ENCODE assay signal across 10 mouse cellular contexts in the genomic region with DNA sequence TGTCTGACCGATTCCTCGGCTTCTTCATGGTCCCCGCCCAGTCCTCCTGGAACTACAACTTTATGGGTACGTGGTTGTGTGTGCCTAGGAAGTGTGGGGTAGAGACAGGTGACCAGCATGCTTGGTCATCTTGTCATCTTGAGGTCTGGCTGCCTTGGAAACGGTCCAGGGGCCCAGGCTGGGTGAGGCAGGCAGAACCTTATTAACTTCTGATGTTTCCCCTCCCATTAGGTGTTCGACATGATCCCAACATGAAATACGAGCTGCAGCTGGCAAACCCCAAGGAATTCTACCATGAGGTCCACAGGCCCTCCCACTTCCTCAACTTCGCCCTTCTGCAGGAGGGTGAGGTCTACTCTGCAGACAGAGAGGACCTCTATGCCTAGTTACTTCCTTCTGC. TPM values are rescaled to one million over a fixed set of nuclear protein-coding genes. Genes with fewer than 3 reads are reported as not detected.
DNase-seq lines count a peak whose midpoint lies in the region; ATAC-seq lines count a peak whose summit lies in the region.
"Had no signal": no experiment of that assay in that cellular context is flagged by ENCODE, and none has a peak within 500 bp of the region (broad histone marks: within the 10 kb centered on the region; RNA-seq: fewer than 3 reads in every experiment).

No protein-coding gene starts in this region.

- no peak overlapping the region for H3K4me3 ChIP-seq in hindbrain, embryonic 13.5 days
- H3K4me3 ChIP-seq in hindbrain, embryonic 10.5 days: no peak overlapping the region
- no peak overlapping the region for H3K4me3 ChIP-seq in heart, embryonic 12.5 days
- H3K4me3 ChIP-seq in liver, embryonic 13.5 days (replicated peaks): no peak overlapping the region
- no peak overlapping the region for H3K4me3 ChIP-seq in forebrain, embryonic 12.5 days (replicated peaks)

- DNase-seq in hindbrain, embryonic 10.5 days (ENCODE audit: low spot score): no peak
- DNase-seq in NIH3T3 (ENCODE audit: low read depth): peak; percentile 10
- DNase-seq in liver, embryonic 13.5 days: no peak
- DNase-seq in ovary, postnatal 14 days (ENCODE audit: low spot score): no peak
- DNase-seq: thymus, postnatal 25 days had no signal

- no peak overlapping the region for H3K4me2 ChIP-seq in hindbrain, embryonic 13.5 days
- no peak overlapping the region for H3K4me2 ChIP-seq in heart, embryonic 12.5 days
- H3K4me2 ChIP-seq in liver, embryonic 13.5 days: no peak overlapping the region
- H3K4me2 ChIP-seq in forebrain, embryonic 12.5 days: no peak overlapping the region

- H3K27ac ChIP-seq in hindbrain, embryonic 13.5 days: no peak overlapping the region
- no peak overlapping the region for H3K27ac ChIP-seq in hindbrain, embryonic 10.5 days
- peak overlapping the region; percentile 88 for H3K27ac ChIP-seq in heart, embryonic 12.5 days (ENCODE audit: poor library complexity, severe bottlenecking)
- H3K27ac ChIP-seq in liver, embryonic 13.5 days: peak overlapping the region; percentile 86
- H3K27ac ChIP-seq in forebrain, embryonic 12.5 days: no peak overlapping the region
- H3K27ac ChIP-seq: neural tube, embryonic 12.5 days had no signal

- 83% methylated on average over 8 of the region's 8 CpGs for WGBS in hindbrain, embryonic 13.5 days
- WGBS in hindbrain, embryonic 10.5 days: 81% methylated on average over 8 of the region's 8 CpGs
- WGBS in heart, embryonic 12.5 days: 73% methylated on average over 8 of the region's 8 CpGs
- 75% methylated on average over 8 of the region's 8 CpGs for whole genome bisulfite sequencing in liver, embryonic 13.5 days (ENCODE audit: insufficient replicate concordance)
- WGBS in forebrain, embryonic 12.5 days: 86% methylated on average over 8 of the region's 8 CpGs

- no peaks in the 10 kb centered on the region for H3K27me3 ChIP-seq in hindbrain, embryonic 13.5 days
- H3K27me3 ChIP-seq in hindbrain, embryonic 10.5 days (ENCODE audit: insufficient read depth, poor library complexity, severe bottlenecking): no peaks in the 10 kb centered on the region
- no peaks in the 10 kb centered on the region for H3K27me3 ChIP-seq in heart, embryonic 12.5 days (replicated peaks)
- H3K27me3 ChIP-seq in liver, embryonic 13.5 days: no peaks in the 10 kb centered on the region
- no peaks in the 10 kb centered on the region for H3K27me3 ChIP-seq in forebrain, embryonic 12.5 days
- H3K27me3 ChIP-seq: neural tube, embryonic 12.5 days had no signal

- H3K4me1 ChIP-seq in hindbrain, embryonic 13.5 days (replicated peaks): peaks cover 15% of the 10 kb centered on the region
- peaks cover 30% of the 10 kb centered on the region for H3K4me1 ChIP-seq in hindbrain, embryonic 10.5 days (replicated peaks)
- H3K4me1 ChIP-seq in heart, embryonic 12.5 days (replicated peaks): peaks cover 26% of the 10 kb centered on the region
- H3K4me1 ChIP-seq in liver, embryonic 13.5 days (replicated peaks): peaks cover 31% of the 10 kb centered on the region
- peaks cover 12% of the 10 kb centered on the region for H3K4me1 ChIP-seq in forebrain, embryonic 12.5 days

- H3K9me3 ChIP-seq in hindbrain, embryonic 13.5 days: no peaks in the 10 kb centered on the region
- H3K9me3 ChIP-seq in hindbrain, embryonic 10.5 days: no peaks in the 10 kb centered on the region
- H3K9me3 ChIP-seq in heart, embryonic 12.5 days (replicated peaks): no peaks in the 10 kb centered on the region
- no peaks in the 10 kb centered on the region for H3K9me3 ChIP-seq in liver, embryonic 13.5 days (replicated peaks)
- H3K9me3 ChIP-seq in forebrain, embryonic 12.5 days: no peaks in the 10 kb centered on the region
- H3K9me3 ChIP-seq: neural tube, embryonic 12.5 days had no signal

- peaks cover 66% of the 10 kb centered on the region for H3K36me3 ChIP-seq in hindbrain, embryonic 13.5 days
- peaks cover 62% of the 10 kb centered on the region for H3K36me3 ChIP-seq in hindbrain, embryonic 10.5 days
- peaks cover 50% of the 10 kb centered on the region for H3K36me3 ChIP-seq in heart, embryonic 12.5 days
- H3K36me3 ChIP-seq in liver, embryonic 13.5 days: peaks cover 59% of the 10 kb centered on the region
- H3K36me3 ChIP-seq in forebrain, embryonic 12.5 days (replicated peaks): peaks cover 54% of the 10 kb centered on the region

- no peak for ATAC-seq in hindbrain, embryonic 13.5 days (ENCODE audit: low FRiP score)
- ATAC-seq in heart, embryonic 12.5 days (ENCODE audit: insufficient number of reproducible peaks, low FRiP score): no peak
- ATAC-seq in liver, embryonic 13.5 days (ENCODE audit: low read depth): no peak
- no peak for ATAC-seq in forebrain, embryonic 12.5 days (ENCODE audit: low FRiP score)

- H3K9ac ChIP-seq in hindbrain, embryonic 13.5 days: 0 out of 2 replicates have a peak overlapping the region, but pooled peaks have one; percentile 73
- peak overlapping the region; percentile 78; the same call in 1 of the 2 replicates for H3K9ac ChIP-seq in heart, embryonic 12.5 days
- no peak overlapping the region for H3K9ac ChIP-seq in liver, embryonic 13.5 days
- no peak overlapping the region for H3K9ac ChIP-seq in forebrain, embryonic 12.5 days
- H3K9ac ChIP-seq: liver, embryonic 14.5 days had no signal

RNA-seq across cellular contexts. Expression of gene Rilp, which starts 1.0 kb away (rescaled TPM):
- polyA plus RNA-seq in hindbrain, embryonic 13.5 days (2015; fragmentation: Nextera tagmentation; extraction: Ambion mirVana): 1.4 and 1.5 TPM in 2 replicates
- polyA plus RNA-seq in hindbrain, embryonic 10.5 days (2016; fragmentation: Nextera tagmentation; extraction: Ambion mirVana): 0.35 and 0.65 TPM in 2 replicates
- polyA plus RNA-seq in heart, embryonic 12.5 days (2016; fragmentation: Nextera tagmentation; extraction: Ambion mirVana): 1.4 and 2.3 TPM in 2 replicates
- polyA plus RNA-seq in liver, embryonic 13.5 days (2015; fragmentation: Nextera tagmentation; extraction: Ambion mirVana): 1.4 and 1.6 TPM in 2 replicates
- polyA plus RNA-seq in forebrain, embryonic 12.5 days (2016; fragmentation: Nextera tagmentation; extraction: Ambion mirVana): 0.22 and 0.34 TPM in 2 replicates

RNA-seq across cellular contexts. Expression of gene Scarf1, which starts 4.4 kb away (rescaled TPM):
- 4.6 and 4.8 TPM in 2 replicates for polyA plus RNA-seq in hindbrain, embryonic 13.5 days (2015; fragmentation: Nextera tagmentation; extraction: Ambion mirVana)
- 4.9 and 6.4 TPM in 2 replicates for polyA plus RNA-seq in hindbrain, embryonic 10.5 days (2016; fragmentation: Nextera tagmentation; extraction: Ambion mirVana)
- 12.3 and 13.8 TPM in 2 replicates for polyA plus RNA-seq in heart, embryonic 12.5 days (2016; fragmentation: Nextera tagmentation; extraction: Ambion mirVana)
- 2.6 and 3.0 TPM in 2 replicates for polyA plus RNA-seq in liver, embryonic 13.5 days (2015; fragmentation: Nextera tagmentation; extraction: Ambion mirVana)
- 3.0 and 3.9 TPM in 2 replicates for polyA plus RNA-seq in forebrain, embryonic 12.5 days (2016; fragmentation: Nextera tagmentation; extraction: Ambion mirVana)

RNA-seq across cellular contexts. Expression of gene Prpf8, which starts 22.3 kb away (rescaled TPM):
- 49.2 and 51.8 TPM in 2 replicates for polyA plus RNA-seq in hindbrain, embryonic 13.5 days (2015; fragmentation: Nextera tagmentation; extraction: Ambion mirVana)
- polyA plus RNA-seq in hindbrain, embryonic 10.5 days (2016; fragmentation: Nextera tagmentation; extraction: Ambion mirVana): 74.8 and 78.1 TPM in 2 replicates
- polyA plus RNA-seq in heart, embryonic 12.5 days (2016; fragmentation: Nextera tagmentation; extraction: Ambion mirVana): 41.3 and 42.7 TPM in 2 replicates
- polyA plus RNA-seq in liver, embryonic 13.5 days (2015; fragmentation: Nextera tagmentation; extraction: Ambion mirVana): 28.2 and 31.5 TPM in 2 replicates
- polyA plus RNA-seq in forebrain, embryonic 12.5 days (2016; fragmentation: Nextera tagmentation; extraction: Ambion mirVana): 87.9 and 92.6 TPM in 2 replicates

RNA-seq across cellular contexts. Expression of gene Slc43a2, which starts 22.6 kb away (rescaled TPM):
- 19.7 and 21.0 TPM in 2 replicates for polyA plus RNA-seq in hindbrain, embryonic 13.5 days (2015; fragmentation: Nextera tagmentation; extraction: Ambion mirVana)
- polyA plus RNA-seq in hindbrain, embryonic 10.5 days (2016; fragmentation: Nextera tagmentation; extraction: Ambion mirVana): 5.2 and 7.1 TPM in 2 replicates
- 4.1 and 4.3 TPM in 2 replicates for polyA plus RNA-seq in heart, embryonic 12.5 days (2016; fragmentation: Nextera tagmentation; extraction: Ambion mirVana)
- 3.7 and 5.9 TPM in 2 replicates for polyA plus RNA-seq in liver, embryonic 13.5 days (2015; fragmentation: Nextera tagmentation; extraction: Ambion mirVana)
- 11.4 TPM in 2 replicates for polyA plus RNA-seq in forebrain, embryonic 12.5 days (2016; fragmentation: Nextera tagmentation; extraction: Ambion mirVana)

RNA-seq across cellular contexts. Expression of gene Tlcd2, which starts 47.4 kb away (rescaled TPM):
- 2.7 and 3.4 TPM in 2 replicates for polyA plus RNA-seq in hindbrain, embryonic 13.5 days (2015; fragmentation: Nextera tagmentation; extraction: Ambion mirVana)
- 11.7 and 12.4 TPM in 2 replicates for polyA plus RNA-seq in hindbrain, embryonic 10.5 days (2016; fragmentation: Nextera tagmentation; extraction: Ambion mirVana)
- 12.7 and 13.1 TPM in 2 replicates for polyA plus RNA-seq in heart, embryonic 12.5 days (2016; fragmentation: Nextera tagmentation; extraction: Ambion mirVana)
- polyA plus RNA-seq in liver, embryonic 13.5 days (2015; fragmentation: Nextera tagmentation; extraction: Ambion mirVana): 18.7 and 18.8 TPM in 2 replicates
- polyA plus RNA-seq in forebrain, embryonic 12.5 days (2016; fragmentation: Nextera tagmentation; extraction: Ambion mirVana): 4.9 and 7.1 TPM in 2 replicates

Comparison
In these comparisons a context has a peak if more than half of its experiments do, and no peak if none do; other contexts are left out.
1. H3K27ac ChIP-seq: peak in heart, embryonic 12.5 days (single experiment) and liver, embryonic 13.5 days (single experiment); none in hindbrain, embryonic 13.5 days (single experiment), hindbrain, embryonic 10.5 days (single experiment) and forebrain, embryonic 12.5 days (single experiment).
2. H3K9ac ChIP-seq: peak in hindbrain, embryonic 13.5 days (single experiment) and heart, embryonic 12.5 days (single experiment); none in liver, embryonic 13.5 days (single experiment) and forebrain, embryonic 12.5 days (single experiment).